Mouse (Mus musculus): Measurements from ENCODE around the gene Pdyn. TPM values are rescaled to one million over a fixed set of nuclear protein-coding genes. Genes with fewer than 3 reads are reported as not detected.

Pdyn gene
- not detected for polyA plus RNA-seq (2017; shearing (Covaris generic))

DNA sequence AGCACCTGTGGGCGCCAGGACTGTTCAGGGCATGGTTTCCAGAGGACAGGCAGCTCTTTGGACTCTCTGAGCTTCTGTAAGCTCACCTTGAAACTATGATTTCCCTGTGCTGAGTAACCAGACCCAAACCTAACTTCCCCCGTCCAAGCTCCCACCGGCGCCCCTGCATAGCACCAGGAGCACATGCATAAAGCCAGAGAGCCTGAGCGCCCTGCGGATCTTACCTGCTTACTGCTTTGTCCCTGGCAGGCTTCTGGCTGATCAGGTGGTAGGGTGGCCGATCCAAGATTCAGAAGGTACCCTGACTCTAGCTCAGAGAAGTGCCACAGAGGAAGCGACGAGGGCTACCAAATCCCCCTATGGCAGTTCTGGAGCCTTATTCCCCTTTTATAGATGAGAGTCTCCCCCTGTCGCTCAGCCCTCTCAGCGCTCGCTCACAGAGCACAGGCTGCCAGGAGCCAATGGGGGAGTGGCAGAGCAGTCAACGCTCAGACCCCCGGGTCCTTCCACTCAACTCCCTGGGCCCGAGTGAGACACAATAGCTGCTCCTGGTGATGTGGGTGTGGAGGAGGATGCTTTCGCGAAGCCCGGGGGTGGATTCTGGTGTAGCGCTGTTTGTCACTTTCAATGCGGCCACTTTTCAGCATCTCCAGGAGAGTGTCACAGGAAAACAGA is at the start of gene Pdyn:
Gene Pdyn (minus strand): TSS at position 361 of the 675 bp plus-strand sequence.

Other genes starting within 250 kb of the Pdyn start
- not detected for gene F830045P16Rik, start 163.2 kb downstream of the Pdyn start, polyA plus RNA-seq (2017; shearing (Covaris generic))
- gene Sirpa, start 107.0 kb downstream of the Pdyn start, polyA plus RNA-seq (2017; shearing (Covaris generic)): 3.2 TPM
- gene Stk35, start 100.7 kb upstream of the Pdyn start, polyA plus RNA-seq (2017; shearing (Covaris generic)): 1.9 TPM